Mouse (Mus musculus): ENCODE results near the gene Tmem86b. TPM values are rescaled to one million over a fixed set of nuclear protein-coding genes. Genes with fewer than 3 reads are reported as not detected.

The Tmem86b gene
- 2.8 TPM for polyA plus RNA-seq (2012; fragmentation: generic; extraction: Trizol)
- long read RNA-seq, experiment 1: 0 reads
- long read RNA-seq, experiment 2: 0 reads

GRCm38 (mm10) chr7:4631031-4631430 lies at the start of gene Tmem86b:
Gene Tmem86b, minus strand, starts transcription at chr7:4631422.
- no peak within 1 kb of the TSS for H3ac ChIP-seq (ENCODE audit: control insufficient read depth, insufficient read length, low read depth)
- H3K79me2 ChIP-seq (ENCODE audit: control insufficient read depth, insufficient read depth): no peaks in the 10 kb centered on the region
- no peak within 1 kb of the TSS for H3K4me3 ChIP-seq (ENCODE audit: insufficient read depth, poor library complexity, severe bottlenecking)
- peaks cover 28% of the 10 kb centered on the region for H3K36me3 ChIP-seq (ENCODE audit: control insufficient read depth, insufficient read depth)
- H3K79me3 ChIP-seq (ENCODE audit: low read depth): no peaks in the 10 kb centered on the region
- no peak for TF ChIP-seq CTCF (IDR thresholded peaks at IDR 0.05; ENCODE audit: control insufficient read depth, insufficient read depth, insufficient read length)
- H3K27me3 ChIP-seq (ENCODE audit: control insufficient read depth, insufficient read depth, insufficient read length): no peaks in the 10 kb centered on the region

- TF ChIP-seq USF1 (IDR thresholded peaks at IDR 0.05; ENCODE audit: low read depth) (no peak), FOSL1 (IDR thresholded peaks at IDR 0.05; ENCODE audit: insufficient read depth, low read length, poor library complexity, severe bottlenecking) (no peak), CTCF (IDR thresholded peaks at IDR 0.05; ENCODE audit: control insufficient read depth, insufficient read depth, insufficient read length) (no peak), MYOG (IDR thresholded peaks at IDR 0.05; ENCODE audit: control insufficient read depth, extremely low read depth, insufficient read length) (no peak), CEBPB (IDR thresholded peaks at IDR 0.05; ENCODE audit: low read depth) (no peak), MAX (IDR thresholded peaks at IDR 0.05) (no peak), MYOD1 (IDR thresholded peaks at IDR 0.05; ENCODE audit: control insufficient read depth, insufficient read length, low read depth) (no peak)
- no peaks in the 10 kb centered on the region for H3K79me3 ChIP-seq (ENCODE audit: low read depth)
- H3K79me2 ChIP-seq (ENCODE audit: control insufficient read depth, insufficient read depth): no peaks in the 10 kb centered on the region
- no peak overlapping the region for H3ac ChIP-seq (ENCODE audit: control insufficient read depth, insufficient read length, low read depth)
- H3K36me3 ChIP-seq (ENCODE audit: control insufficient read depth, insufficient read depth): peaks cover 23% of the 10 kb centered on the region
- H3K4me3 ChIP-seq (ENCODE audit: insufficient read depth, poor library complexity, severe bottlenecking): no peak overlapping the region
- no peaks in the 10 kb centered on the region for H3K27me3 ChIP-seq (ENCODE audit: control insufficient read depth, insufficient read depth, insufficient read length)
These were observed 44.0 kb upstream of the Tmem86b start for GRCm38 (mm10) chr7:4675200-4675599.

GRCm38 (mm10) chr7:4674114-4674731 lies 43.0 kb upstream of the Tmem86b start:
- TF ChIP-seq MYOG (IDR thresholded peaks at IDR 0.05; ENCODE audit: control insufficient read depth, extremely low read depth, insufficient read length): no peak
- no peak for TF ChIP-seq FOSL1 (IDR thresholded peaks at IDR 0.05; ENCODE audit: insufficient read depth, low read length, poor library complexity, severe bottlenecking)
- no peak for TF ChIP-seq MYOD1 (IDR thresholded peaks at IDR 0.05; ENCODE audit: control insufficient read depth, insufficient read length, low read depth)
- TF ChIP-seq CEBPB (IDR thresholded peaks at IDR 0.05; ENCODE audit: low read depth): no peak
- TF ChIP-seq MAX (IDR thresholded peaks at IDR 0.05): no peak
- no peak for TF ChIP-seq USF1 (IDR thresholded peaks at IDR 0.05; ENCODE audit: low read depth)
- TF ChIP-seq CTCF (IDR thresholded peaks at IDR 0.05; ENCODE audit: control insufficient read depth, insufficient read depth, insufficient read length): no peak
- no peaks in the 10 kb centered on the region for H3K79me3 ChIP-seq (ENCODE audit: low read depth)
- H3K36me3 ChIP-seq (ENCODE audit: control insufficient read depth, insufficient read depth): peaks cover 17% of the 10 kb centered on the region
- H3ac ChIP-seq (ENCODE audit: control insufficient read depth, insufficient read length, low read depth): no peak overlapping the region
- H3K79me2 ChIP-seq (ENCODE audit: control insufficient read depth, insufficient read depth): no peaks in the 10 kb centered on the region
- H3K27me3 ChIP-seq (ENCODE audit: control insufficient read depth, insufficient read depth, insufficient read length): no peaks in the 10 kb centered on the region
- H3K4me3 ChIP-seq (ENCODE audit: insufficient read depth, poor library complexity, severe bottlenecking): no peak overlapping the region

GRCm38 (mm10) chr7:4671956-4672355 lies 40.7 kb upstream of the Tmem86b start:
- Histone ChIP-seq H3ac (ENCODE audit: control insufficient read depth, insufficient read length, low read depth) (no peak overlapping the region), H3K79me3 (ENCODE audit: low read depth) (no peaks in the 10 kb centered on the region), H3K4me3 (ENCODE audit: insufficient read depth, poor library complexity, severe bottlenecking) (no peak overlapping the region), H3K27me3 (ENCODE audit: control insufficient read depth, insufficient read depth, insufficient read length) (no peaks in the 10 kb centered on the region), H3K36me3 (ENCODE audit: control insufficient read depth, insufficient read depth) (peaks cover 13% of the 10 kb centered on the region), H3K79me2 (ENCODE audit: control insufficient read depth, insufficient read depth) (no peaks in the 10 kb centered on the region)
- no peak for TF ChIP-seq MAX (IDR thresholded peaks at IDR 0.05)
- TF ChIP-seq FOSL1 (IDR thresholded peaks at IDR 0.05; ENCODE audit: insufficient read depth, low read length, poor library complexity, severe bottlenecking): no peak
- TF ChIP-seq CTCF (IDR thresholded peaks at IDR 0.05; ENCODE audit: control insufficient read depth, insufficient read depth, insufficient read length): no peak

GRCm38 (mm10) chr7:4670655-4671255 lies 39.5 kb upstream of the Tmem86b start:
- Histone ChIP-seq H3K36me3 (ENCODE audit: control insufficient read depth, insufficient read depth) (peaks cover 17% of the 10 kb centered on the region), H3K79me3 (ENCODE audit: low read depth) (no peaks in the 10 kb centered on the region), H3K79me2 (ENCODE audit: control insufficient read depth, insufficient read depth) (no peaks in the 10 kb centered on the region), H3K27me3 (ENCODE audit: control insufficient read depth, insufficient read depth, insufficient read length) (no peaks in the 10 kb centered on the region), H3K4me3 (ENCODE audit: insufficient read depth, poor library complexity, severe bottlenecking) (no peak overlapping the region), H3ac (ENCODE audit: control insufficient read depth, insufficient read length, low read depth) (no peak overlapping the region)
- TF ChIP-seq FOSL1 (IDR thresholded peaks at IDR 0.05; ENCODE audit: insufficient read depth, low read length, poor library complexity, severe bottlenecking) (no peak), MAX (IDR thresholded peaks at IDR 0.05) (no peak), CTCF (IDR thresholded peaks at IDR 0.05; ENCODE audit: control insufficient read depth, insufficient read depth, insufficient read length) (no peak), CEBPB (IDR thresholded peaks at IDR 0.05; ENCODE audit: low read depth) (no peak), MYOD1 (IDR thresholded peaks at IDR 0.05; ENCODE audit: control insufficient read depth, insufficient read length, low read depth) (no peak), USF1 (IDR thresholded peaks at IDR 0.05; ENCODE audit: low read depth) (no peak), MYOG (IDR thresholded peaks at IDR 0.05; ENCODE audit: control insufficient read depth, extremely low read depth, insufficient read length) (no peak)

- Histone ChIP-seq H3K79me3 (ENCODE audit: low read depth) (no peaks in the 10 kb centered on the region), H3ac (ENCODE audit: control insufficient read depth, insufficient read length, low read depth) (no peak overlapping the region), H3K36me3 (ENCODE audit: control insufficient read depth, insufficient read depth) (peaks cover 4% of the 10 kb centered on the region), H3K4me3 (ENCODE audit: insufficient read depth, poor library complexity, severe bottlenecking) (no peak overlapping the region), H3K79me2 (ENCODE audit: control insufficient read depth, insufficient read depth) (no peaks in the 10 kb centered on the region), H3K27me3 (ENCODE audit: control insufficient read depth, insufficient read depth, insufficient read length) (no peaks in the 10 kb centered on the region)
- TF ChIP-seq CTCF (IDR thresholded peaks at IDR 0.05; ENCODE audit: control insufficient read depth, insufficient read depth, insufficient read length): no peak
- TF ChIP-seq MYOD1 (IDR thresholded peaks at IDR 0.05; ENCODE audit: control insufficient read depth, insufficient read length, low read depth): no peak
- TF ChIP-seq USF1 (IDR thresholded peaks at IDR 0.05; ENCODE audit: low read depth): no peak
- TF ChIP-seq MYOG (IDR thresholded peaks at IDR 0.05; ENCODE audit: control insufficient read depth, extremely low read depth, insufficient read length): no peak
- no peak for TF ChIP-seq MAX (IDR thresholded peaks at IDR 0.05)
- no peak for TF ChIP-seq CEBPB (IDR thresholded peaks at IDR 0.05; ENCODE audit: low read depth)
- no peak for TF ChIP-seq FOSL1 (IDR thresholded peaks at IDR 0.05; ENCODE audit: insufficient read depth, low read length, poor library complexity, severe bottlenecking)
These were observed 37.9 kb upstream of the Tmem86b start for GRCm38 (mm10) chr7:4669156-4669555.

Data from C2C12 (cell line).